Mouse (Mus musculus) heart, postnatal 25 days (tissue): ENCODE measurements around the gene Foxo1. TPM values are rescaled to one million over a fixed set of nuclear protein-coding genes. Genes with fewer than 3 reads are reported as not detected.

Experiments used
- DNase-seq: peaks from one replicate; pipeline ENCODE4 v3.0.0; 2022; ENCODE audit warnings: low spot score
- intact Hi-C: fragments of 180-260 bp; cut with DNase I; formaldehyde crosslinking; loops from one replicate; pipeline ENCODE4 v1.15.1; 2025
- total RNA-seq, 2 experiments: library from RNA; stranded (reverse); gene quantifications; 2 replicates each; pipeline ENCODE4 v1.2.3; 2021

Gene Foxo1
- total RNA-seq, 2 experiments from 2014 or later = 11.6 to 13.2 TPM

DNA sequence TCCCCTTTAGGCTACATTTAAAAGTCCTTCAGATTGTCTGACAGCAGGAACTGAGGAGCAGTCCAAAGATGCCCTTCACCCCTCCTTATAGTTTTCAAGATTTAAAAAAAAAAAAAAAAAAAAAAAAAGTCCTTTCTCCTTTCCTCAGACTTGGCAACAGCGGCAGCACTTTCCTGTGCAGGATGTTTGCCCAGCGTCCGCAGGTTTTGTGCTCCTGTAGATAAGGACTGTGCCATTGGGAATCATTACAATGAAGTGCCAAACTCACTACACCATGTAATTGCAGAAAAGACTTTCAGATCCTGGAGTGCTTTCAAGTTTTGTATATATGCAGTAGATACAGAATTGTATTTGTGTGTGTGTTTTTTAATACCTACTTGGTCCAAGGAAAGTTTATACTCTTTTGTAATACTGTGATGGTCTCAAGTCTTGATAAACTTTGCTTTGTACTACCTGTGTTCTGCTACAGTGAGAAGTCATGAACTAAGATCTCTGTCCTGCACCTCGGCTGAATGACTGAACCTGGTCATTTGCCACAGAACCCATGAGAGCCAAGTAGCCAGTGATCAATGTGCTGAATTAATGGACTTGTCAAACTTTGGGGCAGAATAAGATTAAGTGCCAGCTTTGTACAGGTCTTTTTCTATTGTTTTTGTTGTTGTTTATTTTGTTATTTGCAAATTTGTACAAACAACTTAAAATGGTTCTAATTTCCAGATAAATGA, 79.0 kb downstream of the Foxo1 start:
- DNase-seq = no peak
- intact Hi-C loops = loop anchor here (5.0 kb wide), 1 partner anchor 55 kb away; no protein-coding TSS in a partner anchor

DNA sequence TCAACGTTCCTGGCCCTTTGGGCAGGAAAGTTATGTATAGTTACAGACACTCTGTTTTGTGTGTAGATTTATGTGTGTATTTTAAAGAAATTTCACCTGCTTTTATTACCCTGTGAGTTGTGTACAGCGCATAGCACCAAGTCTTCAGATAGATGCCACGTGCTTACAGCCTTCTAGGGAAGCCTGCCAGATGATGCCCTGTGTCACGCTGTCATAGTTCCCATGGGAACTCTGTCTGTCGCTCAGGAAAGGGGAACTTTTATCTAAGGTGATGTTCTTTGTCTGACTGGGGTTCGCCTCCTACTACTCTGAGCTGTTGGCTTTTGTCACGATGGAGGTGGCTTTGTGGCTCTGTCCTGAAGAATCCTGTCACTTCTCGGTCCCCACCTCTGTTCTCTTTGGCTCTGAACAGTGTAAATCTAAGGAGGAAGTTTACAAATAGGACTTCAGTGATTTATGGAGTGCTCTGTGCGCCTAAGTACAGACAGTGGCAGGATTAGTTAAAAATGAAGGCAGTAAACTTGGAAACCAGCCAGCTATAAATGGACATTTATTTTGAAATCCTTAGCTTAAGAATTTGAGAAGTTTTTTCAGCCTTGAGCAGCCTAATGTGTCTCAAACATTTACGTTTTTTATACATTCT, 80.0 kb downstream of the Foxo1 start:
- intact Hi-C loops = loop anchor here (5.0 kb wide), 1 partner anchor 54 kb away; no protein-coding TSS in a partner anchor
- DNase-seq = no peak

DNA sequence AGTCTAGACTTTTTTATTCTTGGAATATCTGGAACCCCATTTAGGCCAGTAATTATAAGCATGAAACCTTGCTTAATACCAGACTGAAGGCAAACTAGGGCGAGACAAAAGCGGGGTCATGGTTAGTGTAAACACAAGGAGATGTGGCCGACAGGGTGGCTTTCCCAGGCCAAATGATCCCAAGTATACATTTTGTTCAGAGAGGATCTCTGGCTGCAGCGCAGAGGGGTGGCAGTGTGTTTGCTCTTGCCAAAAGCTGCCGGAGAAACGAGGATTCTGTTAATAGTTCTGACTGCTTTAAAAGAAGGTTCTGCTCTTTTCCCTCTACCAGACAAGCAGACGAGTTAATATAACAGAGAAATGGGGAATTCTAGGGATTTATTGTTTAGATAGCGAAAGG, 82.5 kb downstream of the Foxo1 start:
- intact Hi-C loops = no loop called here
- DNase-seq = no peak

DNA sequence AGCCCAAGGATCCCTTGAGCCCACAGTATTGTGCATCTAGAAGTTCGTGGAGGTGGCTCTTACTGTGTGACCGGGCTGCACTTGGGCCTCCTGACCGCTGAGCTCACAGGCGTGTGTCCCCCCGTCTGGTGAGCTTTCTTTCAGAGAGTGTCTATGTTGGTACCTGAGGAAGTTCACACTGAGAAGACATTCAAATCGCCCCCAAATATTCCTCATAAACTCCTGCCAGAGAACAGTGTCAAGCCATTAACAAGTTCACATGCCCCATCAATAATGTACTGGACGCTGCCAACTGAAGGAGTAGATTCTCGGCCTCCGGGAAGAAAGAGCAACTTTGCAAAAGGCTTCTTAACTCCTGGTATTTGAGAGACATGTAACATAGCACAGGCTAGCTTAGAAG, 83.8 kb downstream of the Foxo1 start:
- no peak for DNase-seq
- intact Hi-C loops = no loop called here

DNA sequence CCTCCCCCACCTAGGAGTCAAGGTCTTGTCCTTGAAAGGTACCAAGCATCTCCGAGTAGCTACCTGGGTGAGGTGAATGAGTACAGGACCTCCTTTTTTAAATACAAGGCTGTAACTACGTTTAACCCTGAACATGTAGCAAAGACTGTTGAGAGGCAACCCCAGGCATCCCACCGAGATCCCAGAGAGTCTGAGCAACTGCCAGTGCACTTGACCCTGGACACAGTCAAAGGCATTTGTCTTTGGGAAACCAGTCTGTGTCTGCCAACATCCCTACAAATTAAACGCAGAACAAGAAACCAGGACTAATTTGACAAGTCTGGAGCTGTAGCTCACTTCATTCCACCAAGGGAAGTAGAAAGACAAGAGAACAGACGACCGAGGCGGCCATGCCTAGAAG, 86.1 kb downstream of the Foxo1 start:
- intact Hi-C loops = no loop called here

DNA sequence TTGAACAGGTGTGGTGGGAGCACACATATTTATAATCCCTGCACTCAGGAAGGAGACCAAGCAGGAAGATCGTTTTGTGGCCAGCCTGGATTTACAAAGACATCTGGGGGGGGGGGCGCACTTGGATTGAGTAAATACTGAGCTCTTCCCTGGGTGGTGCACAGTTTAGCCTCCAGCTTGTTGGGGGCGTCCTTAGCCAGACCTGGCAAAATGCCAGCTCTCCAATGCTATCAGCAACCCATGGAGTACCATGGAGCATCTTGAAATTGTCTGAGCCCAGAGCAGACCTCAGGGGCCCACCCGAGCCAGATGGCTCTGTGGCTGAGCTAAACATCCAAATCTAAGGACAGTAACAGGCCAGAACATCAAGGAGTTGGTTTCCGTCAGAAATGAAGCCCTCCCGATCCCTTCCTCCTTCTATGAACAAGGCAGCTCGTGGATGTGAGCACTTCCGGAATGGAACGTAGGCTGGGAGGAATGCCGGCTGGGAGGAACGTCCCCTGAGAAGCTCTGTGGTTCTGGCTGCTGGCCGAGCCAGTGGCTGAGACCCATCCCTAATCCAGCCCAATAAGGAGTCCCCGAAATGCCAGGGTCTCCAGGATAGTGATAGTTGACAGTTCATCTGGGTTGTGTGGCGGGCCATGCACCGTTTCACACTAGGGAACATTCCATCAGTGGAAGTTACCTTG, 89.3 kb downstream of the Foxo1 start:
- intact Hi-C loops = no loop called here

More for the DNA sequence above, 86.1 kb downstream of the Foxo1 start:
- DNase-seq = no peak

DNA sequence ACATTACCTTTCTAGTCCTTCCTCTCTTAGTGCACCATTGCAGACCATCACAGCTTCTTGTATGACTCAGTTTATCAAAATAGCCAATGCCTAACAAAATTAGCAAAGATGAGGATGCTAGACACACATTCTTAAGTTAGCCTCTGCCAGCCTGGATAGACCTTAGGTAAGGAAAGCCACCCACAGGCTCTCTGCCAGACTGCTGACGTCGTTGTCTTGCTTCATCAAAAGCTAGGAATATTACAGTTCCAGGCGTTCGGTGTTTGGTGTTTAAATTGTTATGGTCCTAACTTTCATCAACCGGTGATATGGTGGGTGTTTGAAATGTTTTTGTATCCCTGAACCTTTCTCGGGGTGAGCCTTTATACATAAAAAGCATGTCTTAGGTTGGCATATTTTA, 96.4 kb downstream of the Foxo1 start:
- intact Hi-C loops = no loop called here
- DNase-seq = no peak

More for the DNA sequence above, 89.3 kb downstream of the Foxo1 start:
- no peak for DNase-seq

DNA sequence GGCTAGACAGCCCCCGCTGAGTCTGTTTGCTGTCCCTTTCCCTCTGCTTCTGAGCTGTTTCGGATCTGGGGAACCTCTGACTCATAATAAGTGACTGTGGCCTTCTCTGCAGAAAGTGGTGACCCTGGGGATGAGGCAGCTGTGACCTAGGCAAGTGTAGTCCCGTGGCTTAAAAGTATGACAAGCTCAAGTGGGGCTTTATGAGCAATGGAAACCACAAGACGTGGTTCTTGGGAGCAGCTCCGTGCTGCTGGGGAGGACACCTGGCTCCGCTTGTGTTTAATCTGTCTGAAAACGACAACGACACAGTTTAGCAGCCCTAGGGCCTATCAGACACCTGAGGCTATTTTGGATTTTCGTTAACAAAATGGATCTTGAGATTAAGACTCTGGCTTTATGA, 101.1 kb downstream of the Foxo1 start:
- intact Hi-C loops = no loop called here
- DNase-seq = no peak

DNA sequence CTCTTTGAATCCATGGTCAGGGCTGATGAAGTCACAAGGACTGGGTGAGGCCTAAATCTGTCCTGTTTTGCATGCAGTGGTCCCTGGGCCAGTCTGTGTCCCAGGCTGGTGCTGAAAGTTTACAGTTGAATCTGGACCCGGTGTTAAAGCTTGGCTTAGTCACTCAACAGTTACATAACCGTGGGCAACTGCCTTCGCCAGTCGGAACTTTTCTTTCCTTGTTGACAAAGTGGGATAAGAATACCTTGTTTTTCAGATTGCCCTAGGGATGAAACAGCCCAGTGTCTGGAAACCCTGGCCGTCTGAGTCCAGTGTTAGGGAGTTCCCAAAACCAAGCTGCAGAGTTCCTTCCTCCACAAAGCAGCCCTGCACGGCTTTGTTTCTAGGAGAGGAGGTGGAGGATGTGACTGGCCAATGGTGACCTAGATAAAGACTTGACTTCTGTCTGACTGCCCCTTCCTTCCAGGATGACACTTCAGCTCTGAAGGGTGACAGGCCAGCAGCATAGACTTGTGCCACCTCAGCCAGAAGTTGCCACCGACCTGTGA, 101.8 kb downstream of the Foxo1 start:
- intact Hi-C loops = no loop called here
- no peak for DNase-seq

DNA sequence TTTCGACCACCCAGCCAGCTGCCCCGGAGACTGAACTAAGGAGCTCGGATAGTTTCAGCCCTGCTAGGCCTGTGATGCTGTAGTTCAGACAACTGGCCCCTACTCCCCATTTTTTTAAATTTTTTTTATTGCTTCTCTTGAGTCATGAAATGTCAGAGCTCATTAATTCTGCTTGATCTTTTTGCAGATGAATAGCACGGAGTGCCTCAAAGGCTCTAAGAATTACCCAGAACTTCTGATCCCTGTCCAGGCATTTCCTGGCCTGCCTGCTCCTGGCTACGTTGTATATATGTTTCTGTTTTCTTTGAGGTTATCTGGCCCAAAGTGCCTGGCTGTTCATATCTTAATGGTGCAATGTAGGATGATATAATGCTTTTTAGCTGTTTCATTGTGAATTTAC, 108.8 kb downstream of the Foxo1 start:
- intact Hi-C loops = no loop called here

DNA sequence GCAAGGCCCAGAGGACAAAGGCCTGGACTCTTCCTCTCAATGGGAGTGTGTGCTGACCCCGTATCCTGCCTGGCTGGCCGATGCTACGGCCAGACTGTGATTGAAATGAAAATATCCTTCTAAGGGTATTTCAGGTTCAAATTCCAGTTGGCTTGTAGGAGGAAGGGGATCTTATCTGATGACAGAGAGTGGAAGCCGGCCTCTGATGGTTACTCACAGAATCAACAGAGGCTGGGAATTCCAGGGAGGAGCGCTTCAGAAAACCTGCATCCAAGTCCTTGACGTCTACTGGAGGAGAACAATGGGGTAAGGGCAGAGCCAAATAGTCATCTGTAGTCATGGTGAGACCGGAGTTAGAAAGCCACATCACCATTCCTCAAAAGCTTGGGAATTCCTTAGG, 115.2 kb downstream of the Foxo1 start:
- no peak for DNase-seq
- intact Hi-C loops = no loop called here

More for the DNA sequence above, 108.8 kb downstream of the Foxo1 start:
- DNase-seq = no peak

DNA sequence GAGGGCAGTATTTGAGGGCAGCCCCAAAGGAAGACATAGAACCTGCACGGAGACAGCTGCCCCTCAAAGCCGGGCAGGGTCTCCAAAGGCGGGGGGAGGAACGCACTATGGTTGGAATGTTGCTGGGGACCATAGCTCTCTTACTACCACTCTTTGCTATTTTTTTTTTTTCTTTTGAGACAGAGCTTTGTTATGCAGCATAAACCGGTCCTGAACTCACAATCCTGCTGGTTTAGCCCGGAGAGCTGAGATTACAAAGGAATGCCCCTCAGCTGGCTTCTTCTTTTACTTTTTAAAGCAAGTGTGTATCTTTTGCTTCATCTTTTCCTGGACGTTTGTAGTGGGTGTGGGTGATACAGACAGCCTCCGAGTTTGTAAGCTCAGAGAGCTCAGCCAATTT, 118.2 kb downstream of the Foxo1 start:
- intact Hi-C loops = no loop called here
- no peak for DNase-seq

DNA sequence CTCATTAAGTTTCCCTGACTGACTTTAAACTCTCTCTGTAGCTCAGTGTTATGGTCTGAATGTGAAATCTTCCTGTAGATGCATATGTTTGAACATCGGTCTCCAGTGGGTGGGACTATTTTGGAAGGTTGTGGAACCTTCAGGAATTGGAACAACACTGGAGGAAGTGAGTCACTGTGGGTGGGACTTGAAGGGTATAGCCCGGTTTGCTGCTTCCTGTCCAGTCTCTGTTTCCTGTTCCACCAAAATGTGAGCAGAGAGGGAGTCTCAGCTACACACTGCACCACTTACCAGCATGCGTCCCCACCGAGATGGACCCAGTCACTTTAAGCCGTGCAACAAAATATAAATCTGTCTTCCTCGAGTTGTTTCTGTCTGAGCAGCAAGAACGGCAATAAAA, 122.2 kb downstream of the Foxo1 start:
- intact Hi-C loops = no loop called here

DNA sequence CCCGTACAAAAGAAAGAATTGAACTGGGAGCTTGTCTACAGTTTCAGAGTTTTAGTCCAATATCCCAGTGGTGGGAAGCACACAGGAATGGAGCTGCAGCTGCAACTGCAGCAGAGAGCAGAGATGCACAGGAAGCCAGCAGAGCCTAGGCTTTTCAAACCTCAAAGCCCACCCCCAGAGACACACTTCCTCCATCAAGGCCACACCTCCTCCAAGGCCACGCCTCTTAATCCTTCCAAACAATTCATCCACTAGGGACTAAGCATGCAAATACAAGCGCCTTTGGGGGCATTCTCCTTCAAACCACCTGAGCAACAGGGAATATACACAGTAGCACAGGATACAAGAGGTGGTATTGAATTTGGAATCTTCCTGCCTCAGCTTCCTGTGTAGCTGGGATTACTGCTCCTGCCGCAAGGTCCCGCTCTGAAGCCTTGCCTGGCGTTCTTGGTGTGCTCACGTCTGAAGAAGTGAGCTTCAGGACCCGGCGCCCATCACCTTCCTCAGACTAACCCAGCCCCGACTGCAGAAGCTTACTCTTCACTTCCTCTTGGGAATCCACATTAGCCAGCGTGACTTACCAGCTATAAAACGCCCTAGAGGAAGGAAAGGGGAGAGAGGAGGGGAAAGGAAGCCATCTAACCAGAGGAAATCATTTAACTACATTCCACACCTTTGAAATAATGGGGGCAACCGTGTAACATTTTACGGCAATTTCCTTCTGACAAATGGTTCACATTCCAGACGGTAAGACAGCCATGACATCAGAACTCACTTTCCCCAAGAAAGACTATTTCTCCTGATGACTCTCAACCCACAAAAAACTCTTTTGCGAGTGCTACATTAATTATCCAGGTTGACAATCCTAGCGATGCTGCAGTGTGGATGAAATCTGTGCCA, 122.9 kb downstream of the Foxo1 start:
- intact Hi-C loops = no loop called here
- DNase-seq = no peak

More for the DNA sequence above, 122.2 kb downstream of the Foxo1 start:
- DNase-seq = no peak

DNA sequence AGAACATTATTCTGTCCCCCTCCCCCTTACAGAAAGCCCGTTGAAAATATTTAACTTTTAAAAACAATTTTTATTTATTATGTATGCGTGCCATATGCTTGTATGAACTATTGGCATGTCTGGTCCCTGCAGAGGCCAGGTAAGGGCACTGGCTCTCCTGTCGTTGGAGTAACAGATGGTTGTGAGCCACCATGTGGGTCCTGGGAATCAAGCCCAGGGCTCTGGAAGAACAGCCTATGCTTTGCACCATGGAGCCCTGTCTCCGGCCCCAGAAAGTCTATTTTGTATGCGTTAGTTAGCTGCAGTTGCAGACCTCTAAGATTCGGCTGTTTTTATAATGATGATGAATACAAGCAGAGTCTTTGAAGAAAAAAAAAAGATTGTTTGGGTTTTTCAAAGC, 123.8 kb downstream of the Foxo1 start:
- no peak for DNase-seq
- intact Hi-C loops = no loop called here

DNA sequence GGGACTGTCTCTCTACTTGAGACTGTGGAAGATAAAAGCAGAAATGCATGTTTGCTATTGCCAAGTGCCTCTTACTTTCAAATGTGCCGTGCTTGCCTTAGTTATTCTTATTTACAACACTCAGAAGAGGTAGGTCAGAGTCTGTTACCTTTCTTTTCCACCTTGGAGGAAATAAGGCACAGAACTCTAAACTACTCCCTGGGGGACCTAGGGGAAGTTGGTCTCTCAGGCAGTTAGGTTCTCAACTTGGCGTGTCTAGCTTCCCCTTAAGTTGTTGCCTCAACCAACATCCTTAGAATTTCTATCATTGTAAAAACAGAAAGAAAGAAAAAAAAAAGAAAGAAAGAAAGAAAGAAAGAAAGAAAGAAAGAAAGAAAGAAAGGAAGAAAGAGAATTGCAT, 124.4 kb downstream of the Foxo1 start:
- no peak for DNase-seq
- intact Hi-C loops = no loop called here

DNA sequence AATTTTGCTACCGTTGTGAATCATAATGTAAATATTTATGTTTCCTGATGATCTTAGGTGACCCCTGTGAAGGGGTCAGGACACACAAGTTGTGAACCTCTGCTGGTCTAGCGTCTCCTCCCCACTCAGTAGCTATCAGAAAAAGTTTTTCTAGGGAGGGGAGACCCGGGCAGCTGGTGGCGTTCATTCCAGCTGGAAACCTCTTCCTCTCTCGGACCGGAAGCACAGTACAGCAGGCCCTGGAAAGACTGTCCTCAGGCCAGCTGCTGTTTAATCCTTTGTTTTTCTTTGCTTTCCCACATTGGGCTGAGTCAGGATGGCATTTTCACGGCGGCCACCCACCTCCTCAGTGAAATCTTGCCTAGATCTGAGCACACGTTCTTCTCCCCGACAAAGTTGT, 125.0 kb downstream of the Foxo1 start:
- no peak for DNase-seq
- intact Hi-C loops = no loop called here

DNA sequence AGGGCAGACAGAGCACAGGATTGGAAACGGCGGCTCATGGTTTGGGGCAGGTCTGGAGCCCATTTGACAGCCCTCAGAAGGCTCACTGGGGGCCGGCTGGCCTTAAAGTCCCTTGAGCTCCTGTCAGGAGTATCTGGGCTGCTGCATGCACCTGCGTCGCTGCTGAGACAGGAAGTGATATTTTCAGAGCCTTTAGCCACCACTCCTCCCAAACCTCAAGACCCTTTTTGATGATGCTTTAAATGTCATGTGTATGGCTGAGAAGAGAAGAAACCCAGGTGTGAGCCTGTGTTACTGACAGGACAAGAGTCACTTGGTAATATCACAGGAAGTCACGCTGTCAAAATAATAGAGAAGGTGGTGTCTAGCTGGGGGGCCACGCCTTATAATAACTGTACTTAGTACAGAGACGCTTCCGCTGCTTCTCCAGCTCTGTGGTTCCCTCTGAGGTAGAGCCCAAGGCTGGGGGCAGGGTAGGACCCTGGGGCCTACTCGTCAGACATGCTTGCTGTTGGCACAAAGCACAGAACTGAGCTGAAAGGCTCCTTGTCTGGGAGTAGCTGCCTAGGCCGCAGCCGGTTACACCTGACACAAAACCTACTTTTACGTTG, 128.1 kb downstream of the Foxo1 start:
- intact Hi-C loops = no loop called here

DNA sequence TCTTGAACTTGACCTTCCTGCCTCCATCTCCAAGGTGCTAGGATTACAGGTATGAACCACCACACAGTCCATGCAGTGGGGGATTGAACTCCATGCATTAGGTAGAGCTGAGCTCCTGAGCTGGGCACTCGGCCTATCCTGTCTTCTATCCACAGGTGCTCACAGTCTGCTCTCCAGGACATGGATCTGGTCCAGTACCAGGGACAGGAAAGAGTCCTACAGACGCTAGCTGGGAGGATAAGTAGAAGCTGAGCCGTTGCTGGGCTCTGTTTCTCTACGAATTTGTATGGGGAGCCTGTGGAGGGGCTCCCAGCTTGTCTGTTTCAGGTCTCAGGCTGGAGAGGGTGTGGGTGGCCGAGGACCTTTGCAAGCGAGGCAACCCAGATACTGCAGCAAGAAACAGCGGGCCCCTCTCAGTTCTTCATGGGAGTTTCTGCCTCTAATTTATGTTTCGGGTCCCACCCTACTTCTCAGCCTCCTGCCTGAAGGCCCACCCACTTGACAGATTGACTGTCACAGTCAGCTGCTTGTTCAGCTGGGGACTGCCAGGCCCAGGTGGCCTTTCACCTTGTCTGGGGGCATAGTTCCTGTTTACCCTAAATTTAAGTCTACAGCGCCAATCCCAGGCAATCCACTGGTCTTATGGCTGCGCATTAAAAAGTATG, 128.9 kb downstream of the Foxo1 start:
- intact Hi-C loops = no loop called here
- no peak for DNase-seq

More for the DNA sequence above, 128.1 kb downstream of the Foxo1 start:
- no peak for DNase-seq
